Mouse (Mus musculus) layer of hippocampus, adult 11-12 months (tissue): Measurements from ENCODE around the gene Ufl1.
A peak's percentile ranks its signal among the peaks of the same experiment; 100 is the strongest.
"Not testable (repeated sequence)": the region's sequence is repeated elsewhere in the genome, so short reads cannot be mapped to it uniquely, and the experiment has no call there.

Experiments used
- DNase-seq: peaks from one replicate; pipeline ENCODE4 v3.0.0; 2022; ENCODE audit warnings: low spot score

The Ufl1 gene

DNA sequence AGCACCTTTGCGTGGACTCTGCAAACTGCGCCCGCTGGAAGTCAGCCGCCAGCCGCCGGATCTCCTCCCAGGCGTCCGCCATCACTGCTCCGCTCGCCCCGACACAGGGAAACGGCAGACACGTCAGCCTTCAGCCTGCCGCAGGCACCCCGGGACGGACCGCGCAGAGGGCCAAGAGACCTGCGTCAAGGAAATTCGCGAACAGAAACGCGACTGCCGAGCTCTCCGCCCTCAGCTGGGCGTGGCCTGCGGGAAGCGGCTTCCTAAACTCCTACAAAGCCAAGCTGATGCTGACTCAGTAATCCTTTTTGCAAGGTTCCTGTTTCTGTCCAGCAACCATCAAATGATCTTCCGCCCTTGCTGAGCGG, at the start of gene Ufl1:
Gene Ufl1, minus strand, starts transcription at position 151 of the 368 bp plus-strand sequence.
- DNase-seq, result peak; percentile 95

- no peak for DNase-seq
Observed at GRCm38 (mm10) chr4:25325684-25326220, 44.1 kb upstream of the Ufl1 start.

DNA sequence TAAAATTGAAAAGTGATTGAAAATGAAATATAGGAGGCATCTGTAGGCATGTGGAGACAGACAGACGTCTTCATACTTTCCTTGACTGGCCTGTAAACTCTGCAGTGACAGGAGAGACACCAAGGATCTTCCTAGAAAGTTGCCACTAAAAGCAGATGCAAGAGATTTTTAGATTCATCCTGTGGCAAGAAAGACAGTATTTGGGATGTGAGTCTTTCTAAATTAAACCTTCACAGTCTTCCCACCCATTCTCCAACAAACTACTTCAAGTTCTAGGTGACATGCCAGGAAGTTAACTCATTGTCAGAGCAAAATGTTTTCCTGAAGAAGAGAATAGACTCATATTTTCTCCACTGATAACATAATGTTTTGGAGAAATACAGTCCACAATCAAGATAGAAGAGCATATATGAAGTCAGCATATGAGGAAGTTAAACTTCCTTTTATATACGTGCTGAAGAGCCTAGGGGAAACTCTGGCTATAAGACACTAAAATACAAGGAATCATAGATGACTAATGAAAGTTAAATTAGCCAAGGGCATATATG, 41.1 kb upstream of the Ufl1 start:
- no peak for DNase-seq

- DNase-seq, result no peak
Observed at GRCm38 (mm10) chr4:25313767-25314166, 32.1 kb upstream of the Ufl1 start.

DNA sequence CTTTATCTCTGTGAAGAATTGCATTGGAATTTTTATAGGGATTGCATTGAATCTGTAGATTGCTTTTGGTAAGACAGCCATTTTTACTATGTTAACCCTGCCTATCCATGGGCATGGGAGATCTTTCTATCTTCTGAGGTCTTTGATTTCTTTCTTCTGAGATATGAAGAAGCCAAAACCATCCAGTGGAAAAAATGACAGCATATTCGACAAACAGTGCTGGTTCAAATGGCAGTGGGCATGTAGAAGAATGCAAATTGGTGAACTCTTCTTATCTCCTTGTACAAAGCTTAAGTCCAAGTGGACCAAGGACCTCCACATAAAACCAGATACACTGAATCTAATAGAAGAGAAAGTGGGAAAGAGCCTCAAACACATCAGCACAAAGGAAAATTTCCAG, 3.4 kb upstream of the Ufl1 start:
- not testable (repeated sequence) for DNase-seq

- DNase-seq, result no peak
Observed at GRCm38 (mm10) chr4:25280938-25281670, 517 bp downstream of the Ufl1 start.

- DNase-seq, result no peak
Observed at GRCm38 (mm10) chr4:25272861-25273627, 8.6 kb downstream of the Ufl1 start.

GRCm38 (mm10) chr4:25271926-25272325, 9.7 kb downstream of the Ufl1 start:
- DNase-seq, result no peak

DNA sequence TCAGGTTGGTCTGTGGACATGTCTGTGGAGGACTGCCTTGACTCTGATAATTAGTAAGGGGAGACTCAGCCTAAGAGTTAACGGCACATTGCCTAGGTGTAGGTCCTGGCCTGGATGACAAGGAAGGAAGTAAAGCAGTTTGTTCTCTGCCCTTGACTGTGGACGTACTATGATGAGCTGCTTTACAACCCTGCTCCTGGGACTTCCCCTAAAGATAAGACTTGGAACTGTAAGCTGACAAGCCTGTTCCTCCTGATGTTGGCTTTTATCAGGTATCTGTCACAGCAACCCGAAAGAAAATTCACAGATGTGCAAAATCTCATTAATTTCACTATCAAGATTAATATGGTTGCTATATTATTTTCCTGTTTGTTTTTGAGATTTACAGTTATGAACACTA, 14.5 kb downstream of the Ufl1 start:
- DNase-seq, result no peak

GRCm38 (mm10) chr4:25257822-25258398, 23.7 kb downstream of the Ufl1 start:
- no peak for DNase-seq

DNA sequence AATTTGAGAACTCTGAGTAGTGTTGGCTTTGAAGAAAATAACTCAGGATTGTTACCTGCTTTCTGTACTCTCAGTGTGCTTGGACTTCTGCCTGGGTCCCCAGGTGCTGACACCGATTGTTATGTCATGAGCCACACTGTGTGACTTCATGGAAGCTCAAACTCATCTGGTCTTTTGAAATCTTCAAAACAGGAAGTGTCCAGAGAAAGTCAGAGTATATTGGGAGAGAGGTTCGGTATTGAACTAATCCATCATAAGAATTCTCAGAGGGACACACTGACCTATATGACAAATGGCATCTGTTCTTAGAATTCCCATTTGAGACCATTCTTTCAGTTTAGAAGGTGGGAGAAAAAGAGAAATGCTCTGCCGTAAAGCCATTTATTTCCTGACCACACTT, 38.8 kb downstream of the Ufl1 start, which contains the start of gene Fhl5:
Gene Fhl5, minus strand, starts transcription at position 101 of the 400 bp plus-strand sequence.
- DNase-seq, result no peak

DNA sequence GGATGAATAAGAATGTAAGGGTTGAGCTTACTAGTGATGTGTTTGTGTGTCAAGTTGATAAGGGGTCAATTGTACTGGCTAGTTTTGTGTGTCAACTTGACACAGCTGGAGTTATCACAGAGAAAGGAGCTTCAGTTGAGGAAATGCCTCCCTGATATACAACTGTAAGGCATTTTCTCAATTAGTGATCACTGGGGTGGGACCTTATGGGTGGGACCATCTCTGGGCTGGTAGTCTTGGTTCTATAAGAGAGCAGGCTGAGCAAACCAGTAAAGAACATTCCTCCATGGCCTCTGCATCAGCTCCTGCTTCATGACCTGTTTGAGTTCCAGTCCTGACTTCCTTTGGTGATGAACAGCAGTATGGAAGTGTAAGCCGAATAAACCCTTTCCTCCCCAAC, 46.0 kb downstream of the Ufl1 start:
- not testable (repeated sequence) for DNase-seq

GRCm38 (mm10) chr4:25233767-25234166, 47.9 kb downstream of the Ufl1 start:
- DNase-seq, result not testable (repeated sequence)

- DNase-seq, result no peak
Observed at GRCm38 (mm10) chr4:25232546-25232945, 49.1 kb downstream of the Ufl1 start.

- DNase-seq, result no peak
Observed at GRCm38 (mm10) chr4:25227527-25227926, 54.1 kb downstream of the Ufl1 start.

- no peak for DNase-seq
Observed at GRCm38 (mm10) chr4:25221927-25222326, 59.7 kb downstream of the Ufl1 start.

DNA sequence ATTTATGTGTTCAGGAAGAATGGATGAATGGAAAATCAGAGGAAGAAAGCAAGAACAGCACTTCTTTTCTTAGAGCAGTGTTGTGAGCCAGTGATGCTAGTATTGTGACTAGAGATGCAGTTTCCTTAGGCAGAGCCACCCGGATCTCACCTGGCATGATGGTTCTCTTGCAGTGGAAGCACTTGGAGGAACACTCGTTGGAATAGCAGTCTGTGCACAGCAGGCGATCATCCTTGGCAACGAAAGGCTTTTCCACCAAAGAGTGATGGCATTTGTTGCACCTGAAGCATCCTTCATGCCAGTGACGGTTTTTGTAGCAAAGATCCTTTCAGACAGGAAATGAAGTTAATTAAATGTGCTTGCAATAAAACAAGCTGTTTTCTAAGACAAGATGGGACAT, 68.2 kb downstream of the Ufl1 start:
- DNase-seq, result no peak

GRCm38 (mm10) chr4:25206166-25206565, 75.5 kb downstream of the Ufl1 start:
- DNase-seq, result no peak
